Mouse (Mus musculus): ENCODE data around the gene Gm19345.

Gene Gm19345

GRCm38 (mm10) chr7:19844521-19845171 lies 7.2 kb upstream of the Gm19345 start:
- ChIA-PET POLR2A (interaction anchor here in 3 of 4 experiments (0.5 to 3.5 kb wide), 22 partner anchors 13 to 84 kb away, joined by 3 to 26 read pairs (median 3); partner anchors contain the start of gene Bcl3 (in 2 of the 3)), CTCF (interaction anchor here (0.6 to 3.3 kb wide), 24 partner anchors 8 to 112 kb away, joined by 3 to 35 read pairs (median 4); partner anchors contain the start of genes Cblc (in 2 of the 4) and Bcl3 (in 1 of the 4))

DNA sequence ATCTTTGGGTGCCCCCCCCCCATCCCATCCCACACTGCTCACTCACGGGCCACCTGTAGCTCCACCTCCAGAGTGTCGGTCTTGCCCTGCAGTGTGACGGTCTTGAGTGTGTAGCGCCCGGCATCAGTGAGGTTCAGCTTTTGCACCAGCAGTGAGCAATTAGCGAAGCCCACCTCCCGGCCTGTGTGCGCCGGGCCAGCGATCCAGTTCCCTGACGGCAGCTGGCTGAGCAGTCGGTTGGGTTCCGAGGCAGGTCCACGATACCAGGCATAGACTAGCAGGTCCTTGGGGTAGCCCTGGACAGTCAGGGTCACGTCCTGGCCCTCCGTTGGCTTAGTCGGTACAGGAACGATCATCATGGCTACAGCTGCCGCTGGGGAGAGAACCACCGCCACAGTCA lies 1.7 kb downstream of the Gm19345 start:
- CTCF ChIA-PET: interaction anchor here in 2 of 4 experiments (1.7 to 7.0 kb wide), 3 partner anchors 9 to 51 kb away, joined by 4 to 106 read pairs (median 6); no protein-coding TSS in a partner anchor
- POLR2A ChIA-PET: interaction anchor here in 2 of 4 experiments (0.7 to 1.5 kb wide), 4 partner anchors 12 to 38 kb away, joined by 3 to 5 read pairs (median 4); no protein-coding TSS in a partner anchor

- ChIA-PET CTCF (interaction anchor here (0.6 to 1.8 kb wide), 6 partner anchors 13 to 107 kb away, joined by 3 to 5 read pairs (median 4); partner anchors contain the start of gene Cblc (in 1 of the 4)), POLR2A (interaction anchor here in 1 of 4 experiments (0.6 to 0.7 kb wide), 2 partner anchors 12 to 22 kb away, joined by 3 read pairs; no protein-coding TSS in a partner anchor)
Measured at GRCm38 (mm10) chr7:19855663-19856062, 3.9 kb downstream of the Gm19345 start.

DNA sequence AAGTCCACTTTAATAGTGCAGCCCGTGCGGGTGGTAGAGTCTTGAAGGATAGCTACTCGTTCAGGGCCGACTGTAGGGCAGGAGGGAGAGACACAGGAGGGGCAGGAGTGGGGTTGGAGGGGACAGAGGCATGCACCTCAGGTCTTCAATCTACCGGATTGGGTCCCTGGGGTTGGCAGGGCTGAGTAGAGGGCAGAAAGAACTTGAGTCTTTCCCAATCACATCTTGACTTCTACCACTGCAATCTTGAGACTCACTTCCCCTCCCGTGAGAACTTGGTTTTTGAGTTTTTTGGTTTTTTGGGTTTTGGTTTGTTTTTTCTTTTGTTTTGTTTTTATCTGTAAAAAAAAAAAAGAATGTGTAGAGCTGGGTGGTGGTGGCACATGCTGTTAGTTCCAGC lies 4.5 kb downstream of the Gm19345 start:
- CTCF ChIA-PET: interaction anchor here in 3 of 4 experiments (0.6 to 1.8 kb wide), 3 partner anchors 9 to 59 kb away, joined by 3 to 4 read pairs (median 3); no protein-coding TSS in a partner anchor

DNA sequence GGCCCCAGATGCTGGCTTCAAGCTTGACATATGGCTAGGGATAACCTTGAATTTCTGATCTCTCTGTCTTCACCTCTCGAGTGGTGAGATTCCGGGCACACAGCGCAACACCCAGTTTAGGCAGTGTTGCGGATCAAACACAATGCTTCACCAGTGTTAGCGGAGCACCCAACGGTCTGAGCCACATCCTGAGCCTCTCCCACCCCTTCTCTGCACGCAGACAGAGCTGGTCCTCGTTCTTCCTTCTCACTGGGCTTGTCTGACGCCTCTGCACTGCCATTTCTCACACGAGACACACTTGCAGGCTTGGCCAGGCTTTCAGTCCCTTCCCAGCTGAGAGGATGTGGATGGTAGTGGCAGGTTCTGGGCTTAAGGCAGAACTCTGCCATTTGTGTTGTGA lies 7.9 kb downstream of the Gm19345 start:
- POLR2A ChIA-PET: interaction anchor here in 3 of 4 experiments (0.6 to 1.4 kb wide), 4 partner anchors 8 to 159 kb away, joined by 3 read pairs; partner anchors contain the start of gene Gm19345 (in 1 of the 3)

More for the DNA sequence above, 4.5 kb downstream of the Gm19345 start:
- POLR2A ChIA-PET: interaction anchor here in 3 of 4 experiments (0.7 to 1.7 kb wide), 3 partner anchors 10 to 60 kb away, joined by 3 to 5 read pairs (median 3); partner anchors contain the start of gene Cblc (in 1 of the 3)

GRCm38 (mm10) chr7:19861199-19861598 lies 9.4 kb downstream of the Gm19345 start, which contains the start of gene Ceacam16:
TSS of gene Ceacam16 (minus strand) at chr7:19861299.
- CTCF ChIA-PET: interaction anchor here in 2 of 4 experiments (0.7 to 2.0 kb wide), 5 partner anchors 9 to 72 kb away, joined by 3 to 8 read pairs (median 3); no protein-coding TSS in a partner anchor
- POLR2A ChIA-PET: no interaction called here

More for the DNA sequence above, 7.9 kb downstream of the Gm19345 start:
- CTCF ChIA-PET: interaction anchor here in 2 of 4 experiments (1.2 to 2.0 kb wide), 4 partner anchors 10 to 70 kb away, joined by 3 to 8 read pairs (median 4); no protein-coding TSS in a partner anchor

DNA sequence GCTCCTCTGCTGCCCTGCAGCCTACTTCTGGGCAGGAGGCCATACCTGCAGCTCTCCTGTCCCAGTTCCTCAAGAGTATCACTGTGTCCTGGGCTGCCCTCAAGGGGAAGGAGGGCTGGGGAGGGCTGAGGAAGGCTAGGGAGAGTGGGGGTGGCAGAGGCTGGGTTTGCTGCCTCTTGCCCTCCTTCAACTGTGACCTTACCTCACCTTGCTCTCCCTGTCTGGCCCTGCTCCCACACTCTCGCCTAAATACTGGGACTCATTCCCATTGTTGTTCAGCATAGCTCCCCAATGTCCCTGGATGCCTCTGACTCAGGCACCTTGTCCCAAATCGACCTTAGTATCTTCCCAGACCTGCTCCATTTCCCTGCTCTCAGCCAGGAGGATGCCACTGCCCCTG lies 12.4 kb downstream of the Gm19345 start:
- POLR2A ChIA-PET: interaction anchor here in 2 of 4 experiments (0.5 to 2.9 kb wide), 5 partner anchors 11 to 180 kb away, joined by 3 to 11 read pairs (median 3); partner anchors contain the start of gene Gm19345 (in 1 of the 2)

GRCm38 (mm10) chr7:19865246-19866036 lies 13.6 kb downstream of the Gm19345 start:
- ChIA-PET CTCF (interaction anchor here (0.6 to 3.9 kb wide), 24 partner anchors 11 to 460 kb away, joined by 3 to 19 read pairs (median 4); partner anchors contain the start of gene Gm19345 (in 1 of the 4)), POLR2A (interaction anchor here in 3 of 4 experiments (0.8 to 2.9 kb wide), 25 partner anchors 9 to 199 kb away, joined by 3 to 11 read pairs (median 4); partner anchors contain the start of genes Bcl3 (in 1 of the 3), Cblc (in 1 of the 3), Gm19345 (in 1 of the 3) and Tomm40 (in 1 of the 3))

More for the DNA sequence above, 12.4 kb downstream of the Gm19345 start:
- CTCF ChIA-PET: interaction anchor here in 3 of 4 experiments (0.7 to 3.9 kb wide), 11 partner anchors 12 to 74 kb away, joined by 3 to 19 read pairs (median 4); no protein-coding TSS in a partner anchor

DNA sequence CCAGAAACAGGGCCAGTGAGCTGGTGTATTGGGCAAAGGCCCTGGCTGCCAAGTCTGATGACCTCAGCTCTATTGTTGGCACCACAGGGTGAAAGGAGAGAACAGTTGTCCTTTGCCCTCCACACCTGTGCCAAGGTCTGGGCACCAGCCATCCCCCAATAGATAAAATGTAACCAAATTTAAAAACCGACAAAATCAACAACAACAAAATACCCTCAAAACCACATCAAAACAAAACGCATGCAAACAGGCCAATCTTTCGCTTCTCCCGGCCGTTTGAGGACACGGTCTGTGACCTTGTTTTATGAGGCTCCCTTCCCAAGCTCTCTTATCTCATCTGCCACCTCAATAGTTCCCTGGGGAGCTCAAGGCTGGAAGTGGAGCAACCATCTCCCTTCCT lies 14.7 kb downstream of the Gm19345 start:
- ChIA-PET CTCF (interaction anchor here (0.6 to 3.9 kb wide), 18 partner anchors 10 to 76 kb away, joined by 3 to 19 read pairs (median 6); partner anchors contain the start of gene Gm19345 (in 1 of the 4)), POLR2A (interaction anchor here in 3 of 4 experiments (0.9 to 2.9 kb wide), 15 partner anchors 10 to 125 kb away, joined by 3 to 11 read pairs (median 5); partner anchors contain the start of genes Bcam (in 1 of the 3) and Cblc (in 1 of the 3))

DNA sequence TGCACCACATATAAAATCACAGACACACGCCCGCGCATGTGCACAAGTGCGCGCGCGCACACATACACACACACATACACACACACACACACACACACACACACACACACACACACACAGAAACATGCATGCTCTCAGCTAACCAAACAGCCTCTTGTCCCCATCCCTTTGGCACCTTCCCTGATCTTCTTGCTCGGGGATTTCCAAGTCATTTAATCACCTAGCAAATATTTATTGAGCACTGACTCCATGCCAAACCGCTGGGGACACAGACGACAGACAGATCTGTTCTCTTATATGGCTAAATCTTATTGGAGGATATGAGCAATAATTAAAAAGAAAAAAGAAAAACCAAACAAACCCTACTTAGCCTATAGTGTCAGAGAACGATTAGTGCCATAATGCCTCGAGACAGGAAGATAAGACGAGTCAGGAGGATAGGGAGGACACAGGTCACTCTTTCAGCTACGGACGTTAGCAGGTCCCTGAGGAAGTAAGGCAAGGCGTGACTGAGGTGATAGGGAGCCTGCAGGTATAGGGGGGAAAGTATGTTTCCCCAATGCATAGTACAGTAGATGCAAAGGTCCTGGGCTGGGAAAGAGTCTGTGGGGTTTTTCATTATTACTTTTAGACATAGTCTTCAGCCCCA lies 16.1 kb downstream of the Gm19345 start:
- CTCF ChIA-PET: interaction anchor here in 2 of 4 experiments (0.6 to 4.5 kb wide), 3 partner anchors 18 to 222 kb away, joined by 4 to 20 read pairs (median 4); no protein-coding TSS in a partner anchor
- POLR2A ChIA-PET: interaction anchor here in 1 of 4 experiments (0.7 kb wide), 1 partner anchor 12 kb away, joined by 3 read pairs; no protein-coding TSS in a partner anchor

DNA sequence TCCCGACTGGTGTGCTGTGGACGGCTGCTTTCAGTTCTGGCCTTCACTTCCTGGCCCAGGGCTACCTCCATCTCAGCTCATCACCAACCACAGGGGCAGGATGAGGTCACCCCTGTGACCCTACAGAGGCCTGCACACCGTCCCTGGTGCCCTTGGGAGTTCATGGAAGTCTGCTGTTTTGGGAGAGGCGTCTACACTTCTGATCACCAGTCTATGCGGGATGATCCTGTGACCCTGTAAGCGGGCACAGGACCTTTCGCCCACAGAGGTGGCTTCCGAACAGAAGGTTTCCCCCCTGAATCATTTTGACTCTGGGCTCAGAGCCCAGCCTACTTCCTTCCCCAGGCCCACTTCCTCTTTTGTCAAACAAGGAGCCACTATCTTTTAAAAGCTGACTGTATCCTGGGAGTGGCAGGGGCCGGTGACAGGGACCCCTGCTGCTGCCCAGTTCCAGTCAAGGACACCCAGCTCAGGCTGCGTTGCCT lies 19.4 kb downstream of the Gm19345 start:
- ChIA-PET CTCF (interaction anchor here (0.6 to 6.2 kb wide), 33 partner anchors 10 to 204 kb away, joined by 3 to 74 read pairs (median 6); partner anchors contain the start of genes Cblc (in 4 of the 4), Gm19345 (in 1 of the 4) and Nectin2 (in 1 of the 4)), POLR2A (interaction anchor here in 3 of 4 experiments (0.6 to 2.2 kb wide), 15 partner anchors 22 to 464 kb away, joined by 3 to 16 read pairs (median 5); partner anchors contain the start of genes Bcam (in 1 of the 3) and Cblc (in 1 of the 3))

GRCm38 (mm10) chr7:19871943-19872601 lies 20.3 kb downstream of the Gm19345 start:
- CTCF ChIA-PET: interaction anchor here (0.6 to 6.2 kb wide), 61 partner anchors 9 to 207 kb away, joined by 3 to 74 read pairs (median 5); partner anchors contain the start of genes Cblc (in 4 of the 4), Clptm1 (in 1 of the 4), Gm19345 (in 1 of the 4) and Nectin2 (in 1 of the 4)
- POLR2A ChIA-PET: interaction anchor here in 3 of 4 experiments (0.6 to 2.2 kb wide), 27 partner anchors 27 to 719 kb away, joined by 3 to 16 read pairs (median 4); partner anchors contain the start of genes Cblc (in 2 of the 3) and Bcam (in 1 of the 3)

DNA sequence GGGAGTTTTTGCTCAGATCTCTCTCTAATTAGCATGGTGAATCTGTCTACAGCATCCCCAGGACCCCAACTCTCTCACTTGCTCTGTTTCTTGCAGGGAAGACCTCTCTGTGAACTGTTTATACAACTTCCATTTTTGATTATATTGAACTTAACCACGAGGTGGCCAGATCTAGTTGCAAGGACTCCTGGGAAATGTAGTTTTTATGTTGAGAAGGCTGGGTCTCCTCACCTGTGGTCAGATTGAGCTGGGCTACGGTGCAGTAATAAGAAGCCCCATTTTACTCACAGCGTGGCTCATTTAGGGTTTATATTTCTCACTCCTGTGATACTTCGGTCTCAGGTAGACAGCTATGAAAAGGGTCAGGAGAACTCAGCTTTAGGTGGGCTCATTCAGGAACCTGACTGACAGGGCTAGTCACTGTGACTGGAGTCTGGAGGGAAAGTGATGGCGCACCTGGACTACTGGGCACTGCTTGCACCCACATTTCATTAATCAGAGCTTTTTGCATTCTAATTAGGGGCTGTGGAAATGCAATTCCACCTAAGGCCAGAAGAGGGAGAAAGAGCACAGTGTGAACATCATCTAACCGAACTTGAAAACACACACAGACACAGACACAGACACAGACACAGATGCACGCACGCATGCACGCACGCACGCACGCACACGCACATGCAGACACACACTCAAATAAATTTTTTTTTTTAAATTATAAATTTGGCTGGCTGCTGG lies 24.3 kb downstream of the Gm19345 start:
- POLR2A ChIA-PET: interaction anchor here in 3 of 4 experiments (0.6 to 2.4 kb wide), 43 partner anchors 9 to 207 kb away, joined by 3 to 13 read pairs (median 4); partner anchors contain the start of genes Cblc (in 1 of the 3) and Tomm40 (in 1 of the 3)
- CTCF ChIA-PET: interaction anchor here (0.6 to 6.2 kb wide), 61 partner anchors 9 to 421 kb away, joined by 3 to 42 read pairs (median 4); partner anchors contain the start of genes Cblc (in 2 of the 4), Bcam (in 1 of the 4), Ceacam16 (in 1 of the 4) and Gm19345 (in 1 of the 4)

GRCm38 (mm10) chr7:19876781-19877425 lies 25.1 kb downstream of the Gm19345 start:
- ChIA-PET POLR2A (interaction anchor here in 3 of 4 experiments (0.5 to 2.4 kb wide), 43 partner anchors 9 to 208 kb away, joined by 3 to 13 read pairs (median 4); partner anchors contain the start of gene Cblc (in 1 of the 3)), CTCF (interaction anchor here (0.5 to 6.2 kb wide), 53 partner anchors 10 to 208 kb away, joined by 3 to 42 read pairs (median 5); partner anchors contain the start of genes Cblc (in 2 of the 4), Bcam (in 1 of the 4), Ceacam16 (in 1 of the 4) and Gm19345 (in 1 of the 4))
